Mouse (Mus musculus): Measurements from ENCODE around the gene C1ql2. TPM values are rescaled to one million over a fixed set of nuclear protein-coding genes. Genes with fewer than 3 reads are reported as not detected.
A peak's percentile ranks its signal among the peaks of the same experiment; 100 is the strongest.

C1ql2 gene
- not detected for polyA plus RNA-seq (2021)

DNA sequence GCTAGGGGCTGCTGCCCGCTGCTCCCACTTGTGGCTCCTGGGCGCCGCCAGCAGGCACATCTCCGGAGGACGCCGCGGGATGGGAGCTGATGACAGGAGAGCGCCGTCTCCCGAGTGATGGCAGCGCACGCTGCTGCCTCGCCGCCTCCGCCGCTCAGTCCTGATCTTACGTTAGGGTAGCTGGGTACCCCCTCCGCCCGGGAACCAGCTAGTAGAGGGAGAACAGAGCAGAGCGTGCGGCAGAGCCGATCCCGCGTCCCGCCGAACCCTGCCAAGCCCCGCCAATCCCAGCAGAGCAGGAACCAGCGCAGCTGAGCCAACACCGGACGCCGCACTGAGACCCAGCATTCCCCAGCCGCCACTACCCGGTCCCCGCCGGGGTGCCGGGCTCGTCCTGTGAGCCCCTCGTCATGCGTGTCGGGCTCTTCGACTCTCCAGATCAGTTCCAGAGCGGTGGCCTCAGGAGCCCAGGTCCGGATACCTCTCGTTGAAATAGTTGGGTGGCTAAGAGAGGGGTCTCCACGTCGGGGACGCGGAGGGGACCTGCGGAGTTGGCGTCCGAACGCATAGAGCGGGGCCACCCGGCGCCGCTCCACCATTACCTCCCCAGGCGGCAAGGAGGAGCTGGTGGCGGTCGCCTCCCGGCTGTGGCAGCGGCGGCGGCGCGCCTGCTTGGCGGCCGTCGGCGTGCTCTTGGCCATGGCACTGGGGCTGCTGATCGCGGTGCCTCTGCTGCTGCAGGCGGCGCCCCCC, at the start of gene C1ql2:
Gene C1ql2, plus strand, starts transcription at position 164 of the 753 bp plus-strand sequence.
- TF ChIP-seq CTCF (IDR thresholded peaks at IDR 0.05) = no peak
- POLR2A ChIA-PET = no interaction called here
- CTCF ChIA-PET = no interaction called here
- DNase-seq (ENCODE audit: low read depth, low spot score) (no peak), ATAC-seq (no peak)
- peaks cover 49% of the 10 kb centered on the region for H3K27me3 ChIP-seq
- in situ Hi-C loops (cut with MboI; ENCODE audit: low pct_unique_long_range_greater_than_20kb) = no loop called here

DNA sequence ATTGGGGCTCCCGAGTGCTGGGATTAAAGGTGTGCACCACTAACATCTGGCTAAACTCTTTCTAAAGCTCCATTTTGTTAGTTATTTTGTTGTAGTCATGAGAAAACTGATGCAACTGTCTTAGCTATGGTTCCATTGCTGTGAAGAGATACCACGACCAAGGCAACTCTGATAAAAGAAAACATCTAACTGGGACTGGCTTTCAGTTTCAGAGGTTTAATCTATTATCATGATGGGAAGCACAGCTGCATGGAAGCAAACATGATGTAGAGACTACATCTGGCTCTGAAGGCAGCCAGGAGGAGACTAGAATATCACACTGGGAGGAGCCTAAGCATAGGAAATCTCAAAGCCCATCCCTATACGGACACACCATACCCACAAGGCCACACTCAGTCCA, 48.7 kb upstream of the C1ql2 start:
- no peak for TF ChIP-seq CTCF (IDR thresholded peaks at IDR 0.05)
- no peaks in the 10 kb centered on the region for H3K27me3 ChIP-seq
- DNase-seq (ENCODE audit: low read depth, low spot score) = no peak
- in situ Hi-C loops (cut with MboI; ENCODE audit: low pct_unique_long_range_greater_than_20kb) = loop anchor here (5.0 kb wide), 1 partner anchor 99 kb away; no protein-coding TSS in a partner anchor
- no peak for ATAC-seq
- POLR2A ChIA-PET = no interaction called here
- CTCF ChIA-PET = interaction anchor here (1.0 to 4.3 kb wide), 3 partner anchors 10 to 94 kb away, joined by 3 to 30 read pairs (median 3); no protein-coding TSS in a partner anchor

DNA sequence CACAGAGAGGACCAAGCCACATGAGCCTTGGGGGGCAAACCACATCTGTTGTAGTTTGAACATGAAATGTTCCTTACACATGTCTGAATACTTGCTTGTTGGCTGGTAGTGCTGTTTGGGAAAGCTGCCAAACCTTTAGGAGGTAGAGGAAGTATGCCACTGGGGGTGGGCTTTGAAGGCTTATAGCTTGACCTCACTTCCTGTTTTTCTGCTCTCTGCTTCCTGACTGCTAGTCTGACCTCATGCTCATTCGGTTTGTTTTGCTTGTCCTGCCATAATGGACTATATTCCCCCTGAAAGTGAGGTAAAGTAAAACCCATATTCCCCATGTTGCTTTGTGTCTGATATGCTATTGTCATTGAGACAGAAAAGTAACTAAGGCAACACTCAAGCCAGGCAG, 46.6 kb upstream of the C1ql2 start:
- H3K27me3 ChIP-seq = no peaks in the 10 kb centered on the region
- ChIA-PET CTCF (interaction anchor here (1.2 to 1.4 kb wide), 2 partner anchors 9 to 14 kb away, joined by 3 read pairs; no protein-coding TSS in a partner anchor), POLR2A (no interaction called here)
- ATAC-seq (no peak), DNase-seq (ENCODE audit: low read depth, low spot score) (no peak)
- in situ Hi-C loops (cut with MboI; ENCODE audit: low pct_unique_long_range_greater_than_20kb) = loop anchor here (5.0 kb wide), 1 partner anchor 102 kb away; no protein-coding TSS in a partner anchor
- TF ChIP-seq CTCF (IDR thresholded peaks at IDR 0.05) = no peak

DNA sequence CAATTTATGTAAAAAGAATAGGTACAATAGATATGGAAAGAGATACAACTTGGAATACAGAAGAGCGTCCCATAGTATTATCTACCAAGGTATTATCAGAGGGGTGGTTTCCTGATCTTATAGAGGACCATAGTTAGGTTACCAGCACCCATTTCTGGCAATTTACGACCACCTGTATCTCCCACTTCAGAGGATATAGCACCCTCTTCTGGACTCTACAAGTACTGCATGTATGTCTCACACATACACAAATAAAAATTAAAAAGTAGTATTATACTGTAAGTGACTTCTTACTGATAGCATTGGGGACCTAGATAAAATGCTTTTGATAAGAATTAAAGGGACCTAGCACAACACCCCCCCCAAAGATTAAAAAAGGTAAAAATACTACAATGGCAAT, 43.4 kb upstream of the C1ql2 start:
- ATAC-seq = no peak
- TF ChIP-seq CTCF (IDR thresholded peaks at IDR 0.05) = no peak
- POLR2A ChIA-PET = no interaction called here

DNA sequence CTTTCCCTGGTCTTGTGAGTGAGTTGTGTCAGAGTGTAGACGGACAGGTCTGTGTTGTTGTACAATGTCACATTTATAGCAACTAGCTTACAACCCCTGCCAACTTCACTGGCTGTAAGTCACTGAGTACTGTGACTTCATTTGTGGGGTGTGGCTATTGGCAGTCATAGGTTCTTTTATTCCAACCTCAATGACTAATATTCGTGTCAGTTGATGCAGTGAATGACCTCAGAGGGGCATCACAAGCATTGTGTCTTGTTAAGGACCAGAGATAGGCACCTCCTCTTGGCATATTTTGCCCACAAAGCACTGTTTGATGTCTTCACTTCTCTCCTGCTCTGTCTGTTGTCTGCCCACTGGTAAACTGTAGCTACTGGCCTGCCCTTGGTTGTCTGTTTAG, 34.6 kb upstream of the C1ql2 start:
- no peak for ATAC-seq

More for the DNA sequence above, 43.4 kb upstream of the C1ql2 start:
- in situ Hi-C loops (cut with MboI; ENCODE audit: low pct_unique_long_range_greater_than_20kb) = no loop called here
- DNase-seq (ENCODE audit: low read depth, low spot score) = no peak
- H3K27me3 ChIP-seq = no peaks in the 10 kb centered on the region
- CTCF ChIA-PET = interaction anchor here (0.8 kb wide), 1 partner anchor 31 kb away, joined by 3 read pairs; no protein-coding TSS in a partner anchor

DNA sequence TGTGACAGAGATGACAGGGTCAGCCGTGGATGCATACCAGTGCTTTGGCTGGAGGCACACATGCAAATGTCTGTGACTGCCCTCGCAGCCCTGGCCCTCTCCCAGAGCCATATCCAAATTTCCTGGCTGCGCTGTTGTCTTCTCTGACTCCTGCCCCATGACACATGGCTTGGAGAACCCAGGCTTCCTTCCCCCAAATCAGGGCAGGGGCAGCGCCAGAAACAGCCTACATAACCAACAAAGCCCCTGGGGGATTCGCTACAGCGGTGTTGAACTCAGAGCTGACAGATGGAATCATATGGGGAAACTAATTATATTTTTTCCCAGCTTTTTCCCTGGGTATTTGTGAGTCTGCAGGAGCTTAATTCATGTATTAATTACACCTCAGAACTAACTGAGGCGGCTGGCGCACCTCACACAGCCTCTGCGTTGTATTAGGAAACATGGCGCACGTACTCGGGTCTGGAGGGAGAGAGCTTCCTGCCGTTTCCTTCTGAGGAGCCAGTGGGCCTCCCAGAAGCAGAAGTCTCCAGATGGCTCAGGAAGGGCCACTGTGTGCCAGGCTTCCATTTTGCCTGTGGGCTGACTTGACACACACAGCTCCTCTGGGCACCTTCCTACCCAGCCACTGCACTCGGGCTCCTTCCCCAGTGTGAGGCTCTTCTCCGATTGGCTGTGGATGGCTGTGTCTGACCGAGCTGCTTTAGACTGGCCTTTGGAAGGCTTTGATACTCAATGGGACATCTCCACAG, 18.9 kb upstream of the C1ql2 start:
- no peak for TF ChIP-seq CTCF (IDR thresholded peaks at IDR 0.05)
- DNase-seq (ENCODE audit: low read depth, low spot score) (no peak), ATAC-seq (no peak)
- H3K27me3 ChIP-seq = peaks cover 2% of the 10 kb centered on the region
- ChIA-PET CTCF (interaction anchor here (0.8 kb wide), 2 partner anchors 10 to 26 kb away, joined by 3 to 4 read pairs; no protein-coding TSS in a partner anchor), POLR2A (no interaction called here)
- in situ Hi-C loops (cut with MboI; ENCODE audit: low pct_unique_long_range_greater_than_20kb) = loop anchor here (10.0 kb wide), 2 partner anchors 143 to 223 kb away; no protein-coding TSS in a partner anchor

More for the DNA sequence above, 34.6 kb upstream of the C1ql2 start:
- TF ChIP-seq CTCF (IDR thresholded peaks at IDR 0.05) = no peak
- in situ Hi-C loops (cut with MboI; ENCODE audit: low pct_unique_long_range_greater_than_20kb) = no loop called here
- peaks cover 3% of the 10 kb centered on the region for H3K27me3 ChIP-seq
- DNase-seq (ENCODE audit: low read depth, low spot score) = no peak
- ChIA-PET CTCF (no interaction called here), POLR2A (no interaction called here)

DNA sequence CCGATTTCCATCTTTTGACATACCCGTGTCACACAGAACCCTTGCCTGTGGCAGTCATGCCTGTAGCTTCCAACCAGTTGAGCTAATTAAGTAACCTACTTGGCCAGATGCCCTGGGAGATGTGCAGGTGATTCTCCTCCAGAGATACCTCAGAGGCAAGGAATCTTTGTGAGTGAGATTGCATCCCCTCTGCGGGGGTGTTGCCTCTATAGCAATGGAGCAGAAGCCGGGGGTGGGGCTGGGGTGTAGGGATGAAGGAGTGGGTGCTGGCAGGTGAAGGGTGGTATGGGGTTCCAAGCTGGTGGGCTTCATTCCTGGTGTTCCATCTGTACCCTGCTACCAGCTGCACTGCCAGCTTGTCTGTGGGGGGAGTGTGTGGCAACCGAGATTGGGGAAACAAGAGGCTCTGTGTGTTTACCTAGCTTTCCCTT, 17.2 kb upstream of the C1ql2 start:
- ATAC-seq (no peak), DNase-seq (ENCODE audit: low read depth, low spot score) (no peak)
- TF ChIP-seq CTCF (IDR thresholded peaks at IDR 0.05) = no peak
- in situ Hi-C loops (cut with MboI; ENCODE audit: low pct_unique_long_range_greater_than_20kb) = loop anchor here (10.0 kb wide), 2 partner anchors 142 to 222 kb away; no protein-coding TSS in a partner anchor
- H3K27me3 ChIP-seq = peaks cover 3% of the 10 kb centered on the region
- CTCF ChIA-PET = interaction anchor here (1.0 to 1.6 kb wide), 2 partner anchors 11 kb away, joined by 3 to 4 read pairs; no protein-coding TSS in a partner anchor
- POLR2A ChIA-PET = interaction anchor here (0.5 to 0.6 kb wide), 2 partner anchors 16 to 54 kb away, joined by 3 to 5 read pairs; no protein-coding TSS in a partner anchor

DNA sequence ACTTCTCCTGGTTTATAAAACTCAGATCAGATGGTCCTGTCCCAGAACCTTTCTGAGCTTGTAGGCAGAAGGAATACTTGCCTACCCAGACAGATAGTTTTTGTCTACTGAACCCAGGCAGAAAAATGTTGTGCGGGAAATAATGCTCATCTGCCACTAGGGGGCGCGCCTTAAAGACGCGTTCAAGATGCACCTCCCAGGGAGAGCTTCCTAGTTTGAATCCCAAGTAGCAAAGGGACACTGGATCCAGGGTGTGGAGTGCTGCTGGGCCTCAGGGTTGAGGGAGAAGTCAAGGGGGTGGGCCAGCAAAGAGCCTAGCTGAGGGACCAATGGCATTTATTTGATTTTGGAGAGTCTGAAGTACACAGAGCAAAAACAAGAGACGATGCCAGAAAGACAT, 12.7 kb upstream of the C1ql2 start:
- no peak for DNase-seq (ENCODE audit: low read depth, low spot score)
- peaks cover 3% of the 10 kb centered on the region for H3K27me3 ChIP-seq
- no peak for ATAC-seq
- in situ Hi-C loops (cut with MboI; ENCODE audit: low pct_unique_long_range_greater_than_20kb) = loop anchor here (10.0 kb wide), 2 partner anchors 137 to 217 kb away; no protein-coding TSS in a partner anchor
- peak; percentile 79 for TF ChIP-seq CTCF (IDR thresholded peaks at IDR 0.05)
- ChIA-PET POLR2A (interaction anchor here (1.0 kb wide), 1 partner anchor 33 kb away, joined by 3 read pairs; no protein-coding TSS in a partner anchor), CTCF (interaction anchor here (1.0 to 1.2 kb wide), 4 partner anchors 10 to 146 kb away, joined by 3 read pairs; no protein-coding TSS in a partner anchor)

DNA sequence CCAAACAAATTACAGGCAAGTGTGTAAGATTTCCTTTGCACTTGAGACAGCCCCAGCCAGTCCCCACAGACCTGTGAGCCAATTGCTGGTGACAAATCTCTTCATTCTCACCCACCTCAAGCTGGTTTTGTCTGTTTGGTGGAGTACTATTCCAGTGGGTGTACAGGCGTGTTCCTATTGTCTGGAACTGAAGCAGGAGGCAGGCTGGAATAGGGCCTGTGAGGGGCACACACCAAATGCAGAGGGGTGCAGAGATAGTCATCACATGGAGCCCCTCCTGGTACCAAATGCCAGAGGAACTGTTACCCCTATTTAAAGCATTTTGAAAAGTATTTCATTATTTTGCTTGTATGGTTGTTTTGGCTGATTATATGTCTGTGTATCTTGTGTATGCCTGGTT, 12.2 kb upstream of the C1ql2 start:
- in situ Hi-C loops (cut with MboI; ENCODE audit: low pct_unique_long_range_greater_than_20kb) = loop anchor here (10.0 kb wide), 2 partner anchors 137 to 217 kb away; no protein-coding TSS in a partner anchor
- ATAC-seq = no peak
- no peak for TF ChIP-seq CTCF (IDR thresholded peaks at IDR 0.05)
- no peak for DNase-seq (ENCODE audit: low read depth, low spot score)
- ChIA-PET CTCF (interaction anchor here (1.0 to 1.2 kb wide), 4 partner anchors 11 to 146 kb away, joined by 3 read pairs; no protein-coding TSS in a partner anchor), POLR2A (interaction anchor here (1.0 kb wide), 1 partner anchor 34 kb away, joined by 3 read pairs; no protein-coding TSS in a partner anchor)
- peaks cover 4% of the 10 kb centered on the region for H3K27me3 ChIP-seq

DNA sequence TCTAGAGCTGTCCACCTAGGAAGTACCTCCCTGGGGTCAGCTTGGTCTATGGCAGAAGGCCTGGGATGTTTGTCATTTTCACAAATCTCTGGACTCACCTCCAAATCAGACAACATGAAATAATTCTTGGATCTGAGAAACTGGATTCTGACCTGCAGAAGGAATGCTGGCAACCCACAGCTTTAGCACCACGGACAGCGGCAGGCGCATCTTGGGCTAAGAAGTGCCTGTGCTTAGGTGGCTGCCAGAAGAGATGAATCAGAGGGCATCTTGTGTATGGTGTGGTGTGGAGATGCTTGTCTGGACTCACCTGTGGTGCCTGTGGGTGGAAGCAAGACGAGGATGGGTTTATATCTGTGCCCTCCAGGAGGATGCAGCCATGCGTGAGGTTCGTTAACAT, 8.5 kb upstream of the C1ql2 start:
- H3K27me3 ChIP-seq = peaks cover 9% of the 10 kb centered on the region
- ATAC-seq = peak; percentile 74
- CTCF ChIA-PET = interaction anchor here (1.1 kb wide), 1 partner anchor 10 kb away, joined by 4 read pairs; no protein-coding TSS in a partner anchor
- POLR2A ChIA-PET = no interaction called here
- peak; percentile 4 for DNase-seq (ENCODE audit: low read depth, low spot score)
- no peak for TF ChIP-seq CTCF (IDR thresholded peaks at IDR 0.05)
- in situ Hi-C loops (cut with MboI; ENCODE audit: low pct_unique_long_range_greater_than_20kb) = no loop called here

Data from Patski (cell line).